Mouse (Mus musculus) G1E (cell line): Measurements from ENCODE around the gene Rora. TPM values are rescaled to one million over a fixed set of nuclear protein-coding genes. Genes with fewer than 3 reads are reported as not detected.

ENCODE experiments used
- ATAC-seq: 2 replicates; pipeline ENCODE4 v1.8.0; 2016; ENCODE audit warnings: mild to moderate bottlenecking; ENCODE audit not compliant: insufficient number of reproducible peaks, poor library complexity, low FRiP score, severe bottlenecking; ENCODE audit errors: extremely low read depth
- DNase-seq: peaks from one replicate; pipeline ENCODE4 v3.0.0; 2012; ENCODE audit warnings: low spot score
- H3K27me3 ChIP-seq: 2 replicates; pipeline ENCODE4 v1.6.1; 2012; ENCODE audit warnings: mild to moderate bottlenecking, low read length, inconsistent platforms; ENCODE audit not compliant: insufficient read depth
- H3K36me3 ChIP-seq: replicated peaks from 2 replicates; pipeline ENCODE3; 2012; ENCODE audit warnings: mild to moderate bottlenecking, inconsistent platforms
- H3K4me1 ChIP-seq: 2 replicates; pipeline ENCODE4 v1.6.1; 2012; ENCODE audit warnings: low read depth, low read length, inconsistent platforms, mixed read lengths; ENCODE audit not compliant: insufficient read depth
- H3K4me3 ChIP-seq: 2 replicates; pipeline ENCODE4 v1.5.1; 2012; ENCODE audit warnings: low read depth, mild to moderate bottlenecking, inconsistent platforms, low read length, moderate library complexity, mixed read lengths
- H3K9me3 ChIP-seq: replicated peaks from 2 replicates; pipeline ENCODE4 v1.6.1; 2012; ENCODE audit warnings: inconsistent platforms
- CTCF ChIP-seq: IDR thresholded peaks from 2 replicates; pipeline ENCODE4 v1.5.1; 2012; ENCODE audit warnings: low read depth, low read length, inconsistent platforms, mixed read lengths
- GATA1 ChIP-seq: IDR thresholded peaks from 2 replicates; pipeline ENCODE4 v1.6.1; 2012; ENCODE audit warnings: borderline replicate concordance, low read length, inconsistent platforms, mixed read lengths
- GATA2 ChIP-seq: IDR thresholded peaks from 2 replicates; pipeline ENCODE4 v1.6.1; 2012; ENCODE audit warnings: low read depth, low read length, inconsistent platforms, borderline replicate concordance
- POLR2AphosphoS5 ChIP-seq: IDR thresholded peaks from 2 replicates; pipeline ENCODE4 v1.6.1; 2012; ENCODE audit warnings: low read depth, low read length, inconsistent platforms; ENCODE audit not compliant: insufficient replicate concordance
- TAL1 ChIP-seq: conservative IDR thresholded peaks from 2 replicates; pipeline ENCODE4 v1.6.1; 2012; ENCODE audit warnings: low read depth, low read length, inconsistent platforms, mixed read lengths
- polyA plus RNA-seq: library from polyadenylated mRNA; stranded (reverse); fragments of >175 nt; gene quantifications from 2 replicates; pipeline ENCODE4 v1.2.3, GENCODE M21; 2012
- total RNA-seq, 2 experiments: library from RNA; stranded (forward) in 1 of 2; stranded (reverse) in 1 of 2; fragments of 200-1000 nt in 1 of 2; fragments of >200 nt in 1 of 2; fragmentation: Nextera tagmentation in 1 of 2; gene quantifications; 2 replicates each; pipeline ENCODE4 v1.2.3; 2014 to 2017

Rora gene
- total and polyA plus RNA-seq, 3 experiments, result 0.11 TPM; not detected in 2

- H3K36me3 ChIP-seq, result no peaks in the 10 kb centered on the region
- H3K4me1 ChIP-seq, result no peaks in the 10 kb centered on the region
- DNase-seq (no peak), ATAC-seq (no peak)
- no peaks in the 10 kb centered on the region for H3K27me3 ChIP-seq
- H3K9me3 ChIP-seq, result peaks cover 57% of the 10 kb centered on the region
- H3K4me3 ChIP-seq, result no peak overlapping the region
- TF ChIP-seq POLR2AphosphoS5, result no peak
- no peak for TF ChIP-seq TAL1
- no peak for TF ChIP-seq GATA1
- TF ChIP-seq CTCF, result no peak
- TF ChIP-seq GATA2, result no peak
Observed at GRCm38 (mm10) chr9:69073271-69073670, 419.7 kb downstream of the Rora start.

DNA sequence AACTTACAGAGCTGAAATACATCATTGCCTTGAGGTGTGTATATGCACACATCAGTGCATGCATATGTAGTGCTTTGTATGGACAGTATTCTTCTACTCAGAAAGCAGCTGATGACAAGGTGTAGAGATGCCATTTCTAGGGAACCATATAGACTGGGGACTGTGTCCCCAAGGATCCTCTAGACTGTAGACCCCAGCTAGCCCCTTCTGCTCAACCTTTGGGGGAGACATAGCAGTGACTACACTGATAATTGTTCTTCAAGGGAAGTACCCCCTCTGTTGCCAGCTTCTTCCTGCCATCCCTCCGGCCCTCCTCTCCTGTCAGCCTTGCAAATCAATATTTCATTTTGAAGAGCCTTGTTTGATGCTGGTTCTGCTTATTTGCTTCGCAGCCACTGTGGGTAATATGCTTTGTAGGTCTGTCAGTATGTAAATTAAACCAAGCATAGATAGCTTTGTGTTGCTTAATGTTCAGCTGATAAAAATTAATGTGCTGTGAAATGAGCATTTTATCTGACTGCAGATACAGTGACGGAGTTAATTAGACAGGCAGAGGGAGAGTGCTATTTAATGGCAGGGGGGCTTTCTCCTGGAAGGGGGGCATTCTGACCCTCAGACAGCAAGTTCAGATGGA lies 430.6 kb downstream of the Rora start:
- Histone ChIP-seq H3K4me1 (no peaks in the 10 kb centered on the region), H3K36me3 (no peaks in the 10 kb centered on the region), H3K9me3 (peaks cover 57% of the 10 kb centered on the region), H3K27me3 (no peaks in the 10 kb centered on the region), H3K4me3 (no peak overlapping the region)
- ATAC-seq (no peak), DNase-seq (no peak)
- TF ChIP-seq GATA2 (no peak), TAL1 (no peak), CTCF (no peak), GATA1 (no peak), POLR2AphosphoS5 (no peak)

GRCm38 (mm10) chr9:69084720-69085661 lies 431.4 kb downstream of the Rora start:
- H3K36me3 ChIP-seq, result no peaks in the 10 kb centered on the region
- peaks cover 61% of the 10 kb centered on the region for H3K9me3 ChIP-seq
- no peaks in the 10 kb centered on the region for H3K27me3 ChIP-seq
- H3K4me1 ChIP-seq, result no peaks in the 10 kb centered on the region
- TF ChIP-seq GATA1, result no peak
- TF ChIP-seq GATA2, result no peak
- TF ChIP-seq TAL1, result no peak
- no peak for TF ChIP-seq POLR2AphosphoS5
- no peak for TF ChIP-seq CTCF
- no peak for ATAC-seq
- DNase-seq, result no peak
- no peak overlapping the region for H3K4me3 ChIP-seq

GRCm38 (mm10) chr9:69086844-69087243 lies 433.3 kb downstream of the Rora start:
- ATAC-seq (no peak), DNase-seq (no peak)
- H3K4me1 ChIP-seq, result no peaks in the 10 kb centered on the region
- no peaks in the 10 kb centered on the region for H3K36me3 ChIP-seq
- H3K27me3 ChIP-seq, result no peaks in the 10 kb centered on the region
- no peak overlapping the region for H3K4me3 ChIP-seq
- H3K9me3 ChIP-seq, result peaks cover 70% of the 10 kb centered on the region
- TF ChIP-seq GATA2, result no peak
- no peak for TF ChIP-seq TAL1
- TF ChIP-seq GATA1, result no peak
- no peak for TF ChIP-seq POLR2AphosphoS5
- no peak for TF ChIP-seq CTCF

DNA sequence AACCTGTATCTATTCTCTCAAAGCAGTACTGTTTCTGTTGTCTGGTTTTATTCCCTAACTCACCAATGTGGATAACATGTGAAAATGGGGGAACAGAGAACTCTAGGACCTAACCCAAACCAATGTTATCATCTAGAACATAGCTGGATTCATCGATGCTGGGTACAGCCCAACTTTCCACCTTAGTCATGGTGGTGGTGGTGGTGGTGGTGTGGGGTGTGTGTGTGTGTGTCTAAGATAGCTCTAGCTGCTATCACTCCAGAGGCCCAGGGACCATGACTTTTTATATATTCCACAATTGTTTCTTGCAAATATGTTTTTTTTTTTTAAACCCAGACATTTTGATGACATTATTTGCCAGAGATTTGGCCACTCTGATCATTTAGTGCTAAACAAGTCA lies 433.7 kb downstream of the Rora start:
- ATAC-seq, result no peak
- TF ChIP-seq GATA1 (no peak), POLR2AphosphoS5 (no peak), CTCF (no peak), TAL1 (no peak), GATA2 (no peak)
- H3K27me3 ChIP-seq, result no peaks in the 10 kb centered on the region

DNA sequence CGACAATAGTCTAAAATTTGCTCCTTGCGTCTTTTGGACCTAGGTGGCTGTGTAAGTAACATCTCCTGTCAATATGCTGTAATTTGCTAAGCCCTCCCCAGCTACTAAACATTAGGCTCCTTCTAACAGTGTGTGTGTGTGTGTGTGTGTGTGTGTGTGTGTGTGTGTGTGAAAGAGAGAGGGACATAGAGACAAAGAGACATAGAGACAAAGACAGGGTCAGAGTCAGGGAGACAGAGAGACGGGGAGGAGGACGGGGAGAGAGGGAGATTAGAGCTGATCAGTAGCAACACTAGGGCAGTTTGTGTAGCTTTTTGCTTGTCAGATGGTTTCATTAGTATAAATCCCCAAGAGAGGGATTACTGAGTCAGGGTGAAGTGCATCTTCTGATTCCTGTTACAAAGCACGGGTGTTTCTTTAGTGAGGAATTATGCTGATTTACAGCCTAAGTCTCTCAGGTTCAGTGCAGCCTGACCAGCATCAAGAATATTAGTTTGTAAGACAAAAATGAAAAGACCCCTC lies 437.2 kb downstream of the Rora start:
- Histone ChIP-seq H3K36me3 (no peaks in the 10 kb centered on the region), H3K9me3 (peaks cover 57% of the 10 kb centered on the region), H3K4me1 (no peaks in the 10 kb centered on the region), H3K4me3 (no peak overlapping the region), H3K27me3 (no peaks in the 10 kb centered on the region)
- DNase-seq, result no peak
- no peak for ATAC-seq
- TF ChIP-seq TAL1 (no peak), POLR2AphosphoS5 (no peak), CTCF (no peak), GATA1 (no peak), GATA2 (no peak)

More for the DNA sequence above, 433.7 kb downstream of the Rora start:
- Histone ChIP-seq H3K4me3 (no peak overlapping the region), H3K36me3 (no peaks in the 10 kb centered on the region), H3K4me1 (no peaks in the 10 kb centered on the region), H3K9me3 (peaks cover 70% of the 10 kb centered on the region)
- no peak for DNase-seq
